Mouse (Mus musculus): ENCODE measurements around the gene Arl10. TPM values are rescaled to one million over a fixed set of nuclear protein-coding genes. Genes with fewer than 3 reads are reported as not detected.

Gene Arl10
- total and polyA plus RNA-seq, 3 experiments, result 5.1 to 10.9 TPM; not detected in 1

GRCm38 (mm10) chr13:54565594-54566345, 9.0 kb upstream of the Arl10 start (continued):
- TF ChIP-seq ZKSCAN1 (IDR thresholded peaks at IDR 0.05; ENCODE audit: low read depth, low read length) (no peak), MAZ (IDR thresholded peaks at IDR 0.05; ENCODE audit: low read depth, low read length) (no peak; the same call in 1 of the 2 replicates), RCOR1 (IDR thresholded peaks at IDR 0.05; ENCODE audit: low read depth, low read length) (no peak), USF1 (IDR thresholded peaks at IDR 0.05; ENCODE audit: low read depth, low read length) (no peak), CHD1 (IDR thresholded peaks at IDR 0.05; ENCODE audit: low read depth, low read length) (no peak), ZMIZ1 (IDR thresholded peaks at IDR 0.05; ENCODE audit: low read depth, low read length) (no peak), MYC (IDR thresholded peaks at IDR 0.05; ENCODE audit: low read depth, low read length) (0 out of 2 replicates have a peak, but pooled peaks have one; percentile 30), UBTF (IDR thresholded peaks at IDR 0.05; ENCODE audit: borderline replicate concordance, insufficient read depth, low read depth, low read length) (no peak), KAT2A (conservative IDR thresholded peaks at IDR 0.05; ENCODE audit: low read depth, low read length) (no peak), ZC3H11A (IDR thresholded peaks at IDR 0.05; ENCODE audit: low read depth, low read length) (no peak), GATA1 (IDR thresholded peaks at IDR 0.05; ENCODE audit: low read depth, low read length) (no peak), POLR2AphosphoS2 (IDR thresholded peaks at IDR 0.05; ENCODE audit: low read length) (no peak), TBP (IDR thresholded peaks at IDR 0.05; ENCODE audit: low read depth, low read length) (0 out of 2 replicates have a peak, but pooled peaks have one; percentile 22)

GRCm38 (mm10) chr13:54568380-54568779, 6.4 kb upstream of the Arl10 start:
- peaks cover 16% of the 10 kb centered on the region for H3K79me2 ChIP-seq (ENCODE audit: control insufficient read depth, insufficient read depth, low read length, poor library complexity)
- no peaks in the 10 kb centered on the region for H3K27me3 ChIP-seq (ENCODE audit: control insufficient read depth in 1 of 2, insufficient read depth in 2 of 2, low read length in 2 of 2)
- DNase-seq (ENCODE audit: low read depth, low spot score), result peak; percentile 29
- no peak overlapping the region for H3K4me3 ChIP-seq (ENCODE audit: control insufficient read depth in 1 of 2, insufficient read depth in 1 of 2, low read depth in 2 of 2, low read length in 2 of 2)
- no peak overlapping the region for H3K27ac ChIP-seq (ENCODE audit: control insufficient read depth, low read depth, low read length)
- H3K36me3 ChIP-seq (ENCODE audit: control insufficient read depth in 1 of 2, insufficient read depth in 2 of 2, low read length in 2 of 2), result peaks cover 0 to 11% of the 10 kb centered on the region in 2 experiments; a peak in 2 of 4 replicates
- TF ChIP-seq MAX (IDR thresholded peaks at IDR 0.05; ENCODE audit: low read length) (no peak), GATA1 (IDR thresholded peaks at IDR 0.05; ENCODE audit: low read depth, low read length) (no peak), ZC3H11A (IDR thresholded peaks at IDR 0.05; ENCODE audit: low read depth, low read length) (no peak), POLR2AphosphoS2 (IDR thresholded peaks at IDR 0.05; ENCODE audit: low read length) (no peak), HCFC1 (IDR thresholded peaks at IDR 0.05; ENCODE audit: low read depth, low read length) (no peak), CTCF (IDR thresholded peaks at IDR 0.05 in 2 of 3, conservative IDR thresholded peaks at IDR 0.05 in 1 of 3; ENCODE audit: control insufficient read depth in 1 of 3, insufficient read depth in 1 of 3, low read depth in 2 of 3, low read length in 3 of 3, poor library complexity in 1 of 3, severe bottlenecking in 1 of 3) (no peak), ZMIZ1 (IDR thresholded peaks at IDR 0.05; ENCODE audit: low read depth, low read length) (no peak), MYC (IDR thresholded peaks at IDR 0.05; ENCODE audit: low read depth, low read length) (no peak), SMC3 (IDR thresholded peaks at IDR 0.05; ENCODE audit: low read depth, low read length) (no peak), SIN3A (IDR thresholded peaks at IDR 0.05; ENCODE audit: low read length) (no peak), NELFE (IDR thresholded peaks at IDR 0.05; ENCODE audit: low read depth, low read length) (no peak), JUND (IDR thresholded peaks at IDR 0.05; ENCODE audit: low read depth, low read length) (no peak), MAFK (IDR thresholded peaks at IDR 0.05; ENCODE audit: borderline replicate concordance, low read depth, low read length) (no peak), MXI1 (IDR thresholded peaks at IDR 0.05; ENCODE audit: low read depth, low read length) (no peak), E2F4 (IDR thresholded peaks at IDR 0.05; ENCODE audit: borderline replicate concordance, low read depth, low read length) (no peak), MYB (IDR thresholded peaks at IDR 0.05; ENCODE audit: low read depth, low read length) (no peak)
- H3K9me3 ChIP-seq (replicated peaks; ENCODE audit: insufficient read depth, low read length), result no peaks in the 10 kb centered on the region
- peaks cover 0 to 13% of the 10 kb centered on the region in 2 experiments; a peak in 2 of 4 replicates for H3K4me1 ChIP-seq (ENCODE audit: control insufficient read depth in 1 of 2, insufficient read depth in 2 of 2, low read length in 2 of 2)
- no peak overlapping the region for H3K9ac ChIP-seq (ENCODE audit: control insufficient read depth, low read depth, low read length, poor library complexity, severe bottlenecking)
